Mouse (Mus musculus) myocyte (in vitro differentiated cells): ENCODE data around the gene Csrnp2. TPM values are rescaled to one million over a fixed set of nuclear protein-coding genes. Genes with fewer than 3 reads are reported as not detected.

Source experiments
- H3K27me3 ChIP-seq: one replicate; pipeline ENCODE4 v1.6.1; 2011; ENCODE audit not compliant: control insufficient read depth, insufficient read depth, insufficient read length
- H3K36me3 ChIP-seq: one replicate; pipeline ENCODE4 v1.6.1; 2011; ENCODE audit not compliant: control insufficient read depth, insufficient read depth
- H3K4me2 ChIP-seq: one replicate; pipeline ENCODE4 v1.6.1; 2011; ENCODE audit warnings: low read depth, control low read depth
- H3K4me3 ChIP-seq: one replicate; pipeline ENCODE4 v1.5.1; 2011; ENCODE audit warnings: mild to moderate bottlenecking, control low read depth, moderate library complexity
- H3K79me2 ChIP-seq: one replicate; pipeline ENCODE4 v1.6.1; 2011; ENCODE audit not compliant: control insufficient read depth, insufficient read depth
- H3ac ChIP-seq: one replicate; pipeline ENCODE4 v1.6.1; 2011; ENCODE audit not compliant: control insufficient read depth, insufficient read length
- CEBPB ChIP-seq: IDR thresholded peaks from 2 replicates; pipeline ENCODE4 v1.6.1; 2011; ENCODE audit warnings: mild to moderate bottlenecking, moderate library complexity; ENCODE audit not compliant: poor library complexity, insufficient read depth, severe bottlenecking
- E2F4 ChIP-seq: IDR thresholded peaks from one replicate; pipeline ENCODE4 v1.6.1; 2011; ENCODE audit warnings: mild to moderate bottlenecking, control low read depth, moderate library complexity; ENCODE audit not compliant: insufficient read depth
- MAX ChIP-seq: IDR thresholded peaks from one replicate; pipeline ENCODE4 v1.6.1; 2011; ENCODE audit warnings: low read depth, mild to moderate bottlenecking, control low read depth
- MYOD1 ChIP-seq, 3 experiments: IDR thresholded peaks; one replicate each; pipeline ENCODE4 v1.6.1; 2011; ENCODE audit warnings: control low read depth in 2 of 3, low read depth in 2 of 3, mild to moderate bottlenecking in 2 of 3, moderate library complexity in 1 of 3; ENCODE audit not compliant: insufficient read length in 2 of 3, control insufficient read depth in 1 of 3
- MYOG ChIP-seq, 3 experiments: IDR thresholded peaks; one replicate each; pipeline ENCODE4 v1.6.1; 2011; ENCODE audit warnings: control low read depth in 2 of 3, low read depth in 2 of 3, mild to moderate bottlenecking in 2 of 3; ENCODE audit not compliant: insufficient read length in 2 of 3, control insufficient read depth in 1 of 3, insufficient read depth in 1 of 3
- POLR2A ChIP-seq: IDR thresholded peaks from one replicate; pipeline ENCODE4 v1.6.1; 2011; ENCODE audit warnings: low read depth, mild to moderate bottlenecking, control low read depth, moderate library complexity; ENCODE audit not compliant: insufficient read length
- POLR2AphosphoS2 ChIP-seq: IDR thresholded peaks from one replicate; pipeline ENCODE4 v1.6.1; 2011; ENCODE audit warnings: low read depth, control low read depth; ENCODE audit not compliant: insufficient read length
- REST ChIP-seq: IDR thresholded peaks from one replicate; pipeline ENCODE4 v1.6.1; 2011; ENCODE audit warnings: mild to moderate bottlenecking, control low read depth, moderate library complexity; ENCODE audit not compliant: insufficient read depth, insufficient read length
- SRF ChIP-seq: IDR thresholded peaks from one replicate; pipeline ENCODE4 v1.6.1; 2011; ENCODE audit warnings: low read depth; ENCODE audit not compliant: control insufficient read depth, insufficient read length
- TCF12 ChIP-seq: IDR thresholded peaks from one replicate; pipeline ENCODE4 v1.6.1; 2011; ENCODE audit warnings: mild to moderate bottlenecking, control low read depth; ENCODE audit not compliant: poor library complexity, insufficient read depth, severe bottlenecking
- TCF3 ChIP-seq: IDR thresholded peaks from one replicate; pipeline ENCODE4 v1.6.1; 2011; ENCODE audit warnings: low read depth, control low read depth; ENCODE audit not compliant: insufficient read length
- USF1 ChIP-seq: IDR thresholded peaks from one replicate; pipeline ENCODE4 v1.6.1; 2011; ENCODE audit warnings: low read depth, mild to moderate bottlenecking, control low read depth, moderate library complexity
- polyA plus RNA-seq: library from polyadenylated mRNA; unstranded; fragments of >200 nt; fragmentation: generic; extraction: Trizol; gene quantifications from one replicate; pipeline ENCODE4 v1.2.1, GENCODE M21; 2012; ENCODE audit warnings: missing spikeins

Gene Csrnp2
- polyA plus RNA-seq, 1 experiment, result 9.2 TPM

DNA sequence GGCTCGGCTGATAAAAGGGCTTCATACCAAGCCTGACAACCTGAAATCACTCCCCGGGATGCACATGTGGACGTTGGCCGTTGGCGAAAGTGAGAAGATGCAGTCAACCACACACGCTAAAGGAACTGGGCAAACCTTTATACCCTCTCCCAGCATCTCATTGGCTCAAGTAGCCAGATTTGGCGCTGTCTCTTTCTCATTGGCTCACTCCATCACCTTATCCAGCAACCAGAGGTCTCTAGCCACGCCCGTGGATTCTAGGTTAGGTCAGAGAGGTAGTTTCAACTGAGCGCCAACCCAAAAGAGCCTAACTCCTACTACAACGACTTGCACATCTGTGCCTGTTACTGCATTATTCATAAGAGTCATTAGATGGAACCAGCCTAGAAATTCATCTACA, 42.8 kb downstream of the Csrnp2 start:
- Histone ChIP-seq H3K27me3 (no peaks in the 10 kb centered on the region), H3K79me2 (no peaks in the 10 kb centered on the region), H3K4me2 (no peak overlapping the region), H3K36me3 (no peaks in the 10 kb centered on the region), H3ac (no peak overlapping the region), H3K4me3 (no peak overlapping the region)
- no peak for TF ChIP-seq MYOG (IDR thresholded peaks at IDR 0.05; ENCODE audit: control insufficient read depth in 1 of 3, insufficient read depth in 1 of 3, insufficient read length in 2 of 3, low read depth in 2 of 3)
- TF ChIP-seq SRF, result no peak
- no peak for TF ChIP-seq MAX
- no peak for TF ChIP-seq CEBPB
- TF ChIP-seq MYOD1 (IDR thresholded peaks at IDR 0.05; ENCODE audit: control insufficient read depth in 1 of 3, insufficient read length in 2 of 3, low read depth in 2 of 3), result no peak
- TF ChIP-seq POLR2AphosphoS2, result no peak
- no peak for TF ChIP-seq TCF3
- no peak for TF ChIP-seq TCF12
- no peak for TF ChIP-seq REST
- no peak for TF ChIP-seq POLR2A
- no peak for TF ChIP-seq E2F4
- no peak for TF ChIP-seq USF1

GRCm38 (mm10) chr15:100451245-100451644, 44.0 kb downstream of the Csrnp2 start:
- TF ChIP-seq POLR2AphosphoS2, result no peak
- TF ChIP-seq MYOD1 (IDR thresholded peaks at IDR 0.05; ENCODE audit: control insufficient read depth in 1 of 3, insufficient read length in 2 of 3, low read depth in 2 of 3), result no peak
- TF ChIP-seq SRF, result no peak
- no peak for TF ChIP-seq POLR2A
- no peak for TF ChIP-seq REST
- TF ChIP-seq TCF12, result no peak
- TF ChIP-seq E2F4, result no peak
- TF ChIP-seq MYOG (IDR thresholded peaks at IDR 0.05; ENCODE audit: control insufficient read depth in 1 of 3, insufficient read depth in 1 of 3, insufficient read length in 2 of 3, low read depth in 2 of 3), result no peak
- TF ChIP-seq CEBPB, result no peak
- TF ChIP-seq MAX, result no peak
- Histone ChIP-seq H3K27me3 (no peaks in the 10 kb centered on the region), H3ac (no peak overlapping the region), H3K4me2 (peak overlapping the region; percentile 42), H3K36me3 (no peaks in the 10 kb centered on the region), H3K79me2 (no peaks in the 10 kb centered on the region), H3K4me3 (no peak overlapping the region)

DNA sequence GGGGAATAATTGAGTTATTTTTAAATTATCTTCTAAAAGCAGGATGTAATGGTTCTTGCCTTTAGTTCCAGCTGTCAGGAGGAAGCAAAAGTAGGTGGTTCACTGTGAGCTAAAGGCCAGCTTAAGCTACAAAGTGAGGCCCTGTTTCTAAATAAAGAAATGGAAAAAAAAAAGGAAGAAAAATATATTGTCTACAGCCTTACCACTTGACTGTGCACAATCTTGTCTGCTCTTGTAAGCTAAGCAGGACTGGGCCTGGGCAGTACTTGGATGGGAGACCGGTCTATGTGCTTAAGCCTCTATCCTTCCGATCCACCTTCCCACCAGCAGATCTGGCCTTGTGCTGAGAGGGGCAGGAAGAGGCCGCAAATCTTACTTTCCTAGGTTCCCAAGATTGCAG, 45.8 kb downstream of the Csrnp2 start:
- H3ac ChIP-seq, result no peak overlapping the region
- H3K27me3 ChIP-seq, result no peaks in the 10 kb centered on the region
- H3K4me2 ChIP-seq, result no peak overlapping the region
- H3K79me2 ChIP-seq, result no peaks in the 10 kb centered on the region
- no peaks in the 10 kb centered on the region for H3K36me3 ChIP-seq
- no peak overlapping the region for H3K4me3 ChIP-seq
- TF ChIP-seq TCF3 (no peak), POLR2A (no peak), MYOG (IDR thresholded peaks at IDR 0.05; ENCODE audit: control insufficient read depth in 1 of 3, insufficient read depth in 1 of 3, insufficient read length in 2 of 3, low read depth in 2 of 3) (no peak), MAX (no peak), E2F4 (no peak), REST (no peak), CEBPB (no peak), SRF (no peak), MYOD1 (IDR thresholded peaks at IDR 0.05; ENCODE audit: control insufficient read depth in 1 of 3, insufficient read length in 2 of 3, low read depth in 2 of 3) (no peak), USF1 (no peak), TCF12 (no peak), POLR2AphosphoS2 (no peak)

DNA sequence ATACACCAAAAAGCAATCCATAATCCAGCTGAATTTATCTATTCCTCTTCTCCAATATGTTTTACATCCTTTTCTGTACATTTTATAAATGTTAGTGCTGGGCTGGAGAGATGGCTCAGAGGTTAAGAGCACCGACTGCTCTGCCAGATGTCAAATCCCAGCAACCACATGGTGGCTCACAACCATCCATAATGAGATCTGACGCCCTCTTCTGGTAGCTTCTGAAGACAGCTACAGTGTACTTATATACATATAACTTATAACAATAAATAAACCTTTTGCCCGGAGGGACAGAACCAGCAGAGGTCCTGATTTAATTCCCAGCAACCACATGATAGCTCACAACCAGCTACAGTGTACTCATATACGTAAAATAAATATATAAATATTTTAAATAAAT, 46.7 kb downstream of the Csrnp2 start:
- Histone ChIP-seq H3ac (no peak overlapping the region), H3K4me3 (no peak overlapping the region), H3K4me2 (no peak overlapping the region), H3K36me3 (no peaks in the 10 kb centered on the region), H3K79me2 (no peaks in the 10 kb centered on the region), H3K27me3 (no peaks in the 10 kb centered on the region)
- TF ChIP-seq TCF3 (no peak), SRF (no peak), POLR2AphosphoS2 (no peak), MYOD1 (IDR thresholded peaks at IDR 0.05; ENCODE audit: control insufficient read depth in 1 of 3, insufficient read length in 2 of 3, low read depth in 2 of 3) (no peak), MYOG (IDR thresholded peaks at IDR 0.05; ENCODE audit: control insufficient read depth in 1 of 3, insufficient read depth in 1 of 3, insufficient read length in 2 of 3, low read depth in 2 of 3) (no peak)

DNA sequence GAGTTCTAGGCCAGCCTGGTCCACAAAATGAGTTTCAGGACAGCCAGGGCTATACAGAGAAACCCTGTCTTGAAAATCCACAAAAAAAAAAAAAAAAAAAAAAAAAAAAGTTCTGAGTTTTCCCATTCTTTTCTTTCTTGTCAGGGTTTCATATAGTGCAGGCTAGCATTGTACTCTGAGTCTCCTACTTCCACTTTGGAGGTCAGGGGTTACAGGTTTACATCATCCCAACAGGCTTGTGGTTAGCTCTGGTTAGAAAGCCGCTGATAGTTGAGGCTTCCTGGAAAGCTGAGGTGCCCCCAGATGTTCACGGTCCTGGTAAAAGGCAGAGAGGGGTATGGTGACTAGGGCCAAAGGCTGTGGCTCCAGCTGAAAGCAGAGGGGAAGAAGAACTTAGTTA, 48.4 kb downstream of the Csrnp2 start:
- no peaks in the 10 kb centered on the region for H3K27me3 ChIP-seq
- H3K4me3 ChIP-seq, result no peak overlapping the region
- H3ac ChIP-seq, result no peak overlapping the region
- no peak for TF ChIP-seq POLR2AphosphoS2
- no peak for TF ChIP-seq USF1
- TF ChIP-seq E2F4, result no peak
- TF ChIP-seq CEBPB, result no peak
- TF ChIP-seq SRF, result no peak
- TF ChIP-seq MYOG (IDR thresholded peaks at IDR 0.05; ENCODE audit: control insufficient read depth in 1 of 3, insufficient read depth in 1 of 3, insufficient read length in 2 of 3, low read depth in 2 of 3), result no peak
- no peak for TF ChIP-seq REST
- no peak for TF ChIP-seq POLR2A
- TF ChIP-seq TCF3, result no peak
- TF ChIP-seq TCF12, result no peak
- TF ChIP-seq MYOD1 (IDR thresholded peaks at IDR 0.05; ENCODE audit: control insufficient read depth in 1 of 3, insufficient read length in 2 of 3, low read depth in 2 of 3), result no peak
- TF ChIP-seq MAX, result no peak
- no peak overlapping the region for H3K4me2 ChIP-seq
- H3K36me3 ChIP-seq, result no peaks in the 10 kb centered on the region
- no peaks in the 10 kb centered on the region for H3K79me2 ChIP-seq
